Mouse (Mus musculus) erythroblast, adult 5-6 weeks (primary cell): ENCODE data around the gene Macrod2. TPM values are rescaled to one million over a fixed set of nuclear protein-coding genes. Genes with fewer than 3 reads are reported as not detected.

Experiments
- ATAC-seq: replicated peaks from 2 replicates; pipeline ENCODE4 v1.8.0; 2016; ENCODE audit warnings: moderate number of reproducible peaks, mild to moderate bottlenecking, moderate TSS enrichment, inconsistent platforms; ENCODE audit not compliant: poor library complexity, low FRiP score, severe bottlenecking
- total RNA-seq, 2 experiments: library from RNA; stranded (forward) in 1 of 2; stranded (reverse) in 1 of 2; fragments of 150-400 nt in 1 of 2; fragments of 200-764, 138-1000 nt in 1 of 2; gene quantifications; 2 replicates each; pipeline versions ENCODE4 v1.2.3 to v1.2.4; 2015 to 2017; ENCODE audit warnings: low replicate concordance in 2 of 2

Gene Macrod2
- total RNA-seq, 2 experiments from 2014 or later = 2.8 TPM; not detected in 1

DNA sequence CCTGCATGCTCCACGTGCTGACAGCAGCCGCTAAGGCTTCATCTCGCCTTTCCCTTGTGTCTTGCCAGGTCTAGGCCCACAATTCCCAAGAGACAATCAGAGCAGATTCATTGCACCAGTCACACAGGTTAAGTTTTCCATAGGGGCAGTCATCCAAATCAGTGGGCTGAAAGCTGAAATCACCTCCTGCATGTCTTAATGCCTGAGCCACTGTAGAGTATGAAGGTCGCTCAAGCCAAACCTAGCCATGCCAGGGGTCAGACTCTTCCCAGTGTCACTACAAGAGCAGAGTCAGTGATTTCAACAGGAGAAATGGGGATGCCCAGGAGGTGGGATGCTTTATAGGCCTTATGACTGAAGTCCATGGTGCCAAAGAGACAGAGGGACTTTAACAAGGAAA lies 2039.6 kb downstream of the Macrod2 start:
- no peak for ATAC-seq

DNA sequence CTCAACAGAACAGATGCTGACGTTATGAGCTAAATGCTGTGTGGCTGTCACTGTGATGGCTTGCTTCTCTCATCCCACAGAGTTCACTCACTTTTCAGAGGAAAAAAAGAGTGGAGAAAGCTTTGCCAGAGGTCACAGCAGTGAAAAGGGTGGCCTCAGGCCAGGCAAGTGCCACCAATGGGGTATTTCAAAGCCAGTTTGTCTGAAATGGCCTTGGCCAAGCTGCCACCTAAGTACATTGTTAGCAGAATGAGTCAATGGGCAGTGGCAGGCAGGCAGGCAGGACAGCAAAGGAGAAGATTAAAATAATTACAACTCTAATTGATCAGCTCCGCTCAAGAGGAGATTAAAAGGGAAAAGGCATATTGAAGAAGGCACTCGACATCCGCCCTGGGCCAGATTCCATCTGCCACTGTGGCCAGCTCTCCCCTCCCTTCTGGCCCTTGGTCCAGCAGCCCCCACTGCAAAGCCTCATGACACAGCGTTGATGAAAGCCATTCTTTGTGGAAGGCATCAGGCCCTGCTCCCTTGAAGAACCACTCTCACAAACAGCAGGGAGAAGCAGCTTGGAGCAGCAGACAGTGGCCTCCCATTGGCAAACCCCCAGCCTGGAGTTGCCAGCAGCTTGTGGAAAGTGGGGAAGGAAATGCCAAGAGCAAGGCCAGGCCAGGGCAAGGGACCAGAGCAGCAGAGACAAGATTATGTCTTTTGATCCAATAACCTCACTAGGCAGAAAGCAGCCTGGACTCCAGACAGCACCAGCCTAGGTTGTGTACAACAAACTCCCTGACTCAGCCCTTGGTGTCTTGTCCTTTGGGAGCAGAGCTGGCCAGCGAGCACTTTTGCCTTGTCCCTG lies 2042.7 kb downstream of the Macrod2 start:
- ATAC-seq = no peak

Other genes starting within 250 kb of the Macrod2 start
- not detected in 2 replicates for gene Gm17374, start 243.3 kb upstream of the Macrod2 start, total RNA-seq (2015; ENCODE audit: low replicate concordance)
- gene Gm17374, start 243.3 kb upstream of the Macrod2 start, total RNA-seq (2017; ENCODE audit: low replicate concordance) = not detected in 2 replicates
- 11.1 and 14.6 TPM in 2 replicates for gene Esf1, start 224.7 kb upstream of the Macrod2 start, total RNA-seq (2015; ENCODE audit: low replicate concordance)
- gene Esf1, start 224.7 kb upstream of the Macrod2 start, total RNA-seq (2017; ENCODE audit: low replicate concordance) = 7.4 and 10.5 TPM in 2 replicates
- 0.58 TPM in 1 of 2 replicates, not detected in the other for gene Ndufaf5, start 224.7 kb upstream of the Macrod2 start, total RNA-seq (2015; ENCODE audit: low replicate concordance)
- 2.4 TPM in 2 replicates for gene Ndufaf5, start 224.7 kb upstream of the Macrod2 start, total RNA-seq (2017; ENCODE audit: low replicate concordance)
- gene Sel1l2, start 5.6 kb upstream of the Macrod2 start, total RNA-seq (2015; ENCODE audit: low replicate concordance) = not detected in 2 replicates
- not detected in 2 replicates for gene Sel1l2, start 5.6 kb upstream of the Macrod2 start, total RNA-seq (2017; ENCODE audit: low replicate concordance)